Mouse (Mus musculus) CH12.LX (cell line): ENCODE measurements around the gene Syt11. TPM values are rescaled to one million over a fixed set of nuclear protein-coding genes. Genes with fewer than 3 reads are reported as not detected.

Experiments
- DNase-seq: peaks from one replicate; pipeline ENCODE4 v3.0.0-alpha.2; 2013; ENCODE audit errors: extremely low read depth
- H3K27ac ChIP-seq: 2 replicates; pipeline ENCODE4 v1.5.1; 2012; ENCODE audit warnings: low read depth, mild to moderate bottlenecking, control low read depth, moderate library complexity; ENCODE audit not compliant: insufficient read depth
- H3K27me3 ChIP-seq: replicated peaks from 2 replicates; pipeline ENCODE3; 2012; ENCODE audit warnings: inconsistent platforms
- H3K36me3 ChIP-seq, 2 experiments: replicated peaks in 1 of 2; 2 replicates each; pipeline versions ENCODE3 to v1.6.1; 2012; ENCODE audit warnings: inconsistent platforms in 1 of 2, low read length in 1 of 2, mild to moderate bottlenecking in 1 of 2, mixed read lengths in 1 of 2, moderate library complexity in 1 of 2; ENCODE audit not compliant: control insufficient read depth in 1 of 2, insufficient read depth in 1 of 2
- H3K4me1 ChIP-seq, 2 experiments: 2 replicates each; pipeline ENCODE4 v1.6.1; 2012; ENCODE audit warnings: inconsistent platforms in 1 of 2, moderate library complexity in 1 of 2; ENCODE audit not compliant: insufficient read depth in 2 of 2, control insufficient read depth in 1 of 2
- H3K4me2 ChIP-seq: 2 replicates; pipeline ENCODE4 v1.6.1; 2012; ENCODE audit warnings: low read depth, mild to moderate bottlenecking, control low read depth; ENCODE audit not compliant: poor library complexity, insufficient read depth, severe bottlenecking
- H3K4me3 ChIP-seq, 3 experiments: fragments of 150-350 bp in 1 of 3; sonication (generic) in 1 of 3; replicated peaks in 1 of 3; 2 replicates each; pipeline versions ENCODE3 to v1.5.1; 2011 to 2012; ENCODE audit warnings: low read depth in 2 of 3, low read length in 2 of 3, mild to moderate bottlenecking in 2 of 3, moderate library complexity in 2 of 3, control low read depth in 1 of 3, improper control_type of control experiment in 1 of 3, inconsistent platforms in 1 of 3, mixed read lengths in 1 of 3; ENCODE audit not compliant: poor library complexity in 1 of 3
- H3K79me2 ChIP-seq: replicated peaks from 2 replicates; pipeline ENCODE4 v1.6.1; 2012; ENCODE audit warnings: mild to moderate bottlenecking, moderate library complexity; ENCODE audit not compliant: control insufficient read depth, poor library complexity, insufficient read depth, severe bottlenecking; ENCODE audit errors: extremely low read depth
- H3K9ac ChIP-seq: 2 replicates; pipeline ENCODE4 v1.6.1; 2012; ENCODE audit warnings: low read depth, mild to moderate bottlenecking, control low read depth, moderate library complexity; ENCODE audit not compliant: insufficient read depth
- H3K9me3 ChIP-seq: replicated peaks from 2 replicates; pipeline ENCODE3; 2012; ENCODE audit warnings: low read length, inconsistent platforms, mixed read lengths
- BHLHE40 ChIP-seq: IDR thresholded peaks from 2 replicates; pipeline ENCODE4 v1.6.1; 2011; ENCODE audit warnings: mild to moderate bottlenecking, low read depth, low read length, improper control_type of control experiment
- CTCF ChIP-seq, 2 experiments: IDR thresholded peaks in 1 of 2; conservative IDR thresholded peaks in 1 of 2; 2 replicates each; pipeline ENCODE4 v1.5.1; 2011 to 2012; ENCODE audit warnings: low read depth in 2 of 2, low read length in 2 of 2, improper control_type of control experiment in 1 of 2, inconsistent platforms in 1 of 2, mild to moderate bottlenecking in 1 of 2, moderate library complexity in 1 of 2
- E2F4 ChIP-seq: IDR thresholded peaks from 2 replicates; pipeline ENCODE4 v1.6.1; 2011; ENCODE audit warnings: low read depth, low read length, improper control_type of control experiment; ENCODE audit not compliant: insufficient replicate concordance
- ELF1 ChIP-seq: IDR thresholded peaks from 2 replicates; pipeline ENCODE4 v1.6.1; 2014; ENCODE audit warnings: low read depth, mild to moderate bottlenecking, inconsistent platforms, low read length, improper control_type of control experiment
- EP300 ChIP-seq: IDR thresholded peaks from 2 replicates; pipeline ENCODE4 v1.6.1; 2011; ENCODE audit warnings: low read length, improper control_type of control experiment
- GABPA ChIP-seq: IDR thresholded peaks from 2 replicates; pipeline ENCODE4 v1.6.1; 2012; ENCODE audit warnings: low read depth, low read length, improper control_type of control experiment, inconsistent platforms; ENCODE audit not compliant: insufficient replicate concordance
- IRF4 ChIP-seq: IDR thresholded peaks from 2 replicates; pipeline ENCODE4 v1.6.1; 2014; ENCODE audit warnings: low read depth, mild to moderate bottlenecking, inconsistent platforms, low read length, improper control_type of control experiment
- JUN ChIP-seq: IDR thresholded peaks from 2 replicates; pipeline ENCODE4 v1.6.1; 2011; ENCODE audit warnings: low read depth, mild to moderate bottlenecking, low read length, improper control_type of control experiment, moderate library complexity; ENCODE audit not compliant: insufficient read depth
- JUND ChIP-seq: conservative IDR thresholded peaks from 2 replicates; pipeline ENCODE4 v1.6.1; 2011; ENCODE audit warnings: low read depth, low read length, improper control_type of control experiment
- KAT2A ChIP-seq: IDR thresholded peaks from 2 replicates; pipeline ENCODE4 v1.6.1; 2012; ENCODE audit warnings: low read length, improper control_type of control experiment, inconsistent platforms; ENCODE audit not compliant: insufficient replicate concordance
- MAZ ChIP-seq: IDR thresholded peaks from 2 replicates; pipeline ENCODE4 v1.6.1; 2012; ENCODE audit warnings: low read depth, mild to moderate bottlenecking, inconsistent platforms, low read length, improper control_type of control experiment, moderate library complexity
- MXI1 ChIP-seq: IDR thresholded peaks from 2 replicates; pipeline ENCODE4 v1.6.1; 2011; ENCODE audit warnings: mild to moderate bottlenecking, low read depth, low read length, improper control_type of control experiment
- MYC ChIP-seq: IDR thresholded peaks from 2 replicates; pipeline ENCODE4 v1.6.1; 2011; ENCODE audit warnings: low read depth, mild to moderate bottlenecking, improper control_type of control experiment, low read length
- NELFE ChIP-seq: IDR thresholded peaks from 2 replicates; pipeline ENCODE4 v1.6.1; 2011; ENCODE audit warnings: low read depth, low read length, improper control_type of control experiment
- NRF1 ChIP-seq: IDR thresholded peaks from 2 replicates; pipeline ENCODE4 v1.6.1; 2014; ENCODE audit warnings: low read depth, mild to moderate bottlenecking, inconsistent platforms, low read length, improper control_type of control experiment, moderate library complexity
- POLR2A ChIP-seq: IDR thresholded peaks from 2 replicates; pipeline ENCODE4 v1.6.1; 2011; ENCODE audit warnings: low read depth, mild to moderate bottlenecking, improper control_type of control experiment, low read length
- RAD21 ChIP-seq: IDR thresholded peaks from 2 replicates; pipeline ENCODE4 v1.6.1; 2011; ENCODE audit warnings: low read depth, mild to moderate bottlenecking, low read length, improper control_type of control experiment, moderate library complexity
- SIN3A ChIP-seq: IDR thresholded peaks from 2 replicates; pipeline ENCODE4 v1.6.1; 2012; ENCODE audit warnings: low read length, improper control_type of control experiment, inconsistent platforms
- SMC3 ChIP-seq: IDR thresholded peaks from 2 replicates; pipeline ENCODE4 v1.6.1; 2011; ENCODE audit warnings: low read depth, low read length, improper control_type of control experiment
- TCF12 ChIP-seq: IDR thresholded peaks from 2 replicates; pipeline ENCODE4 v1.6.1; 2014; ENCODE audit warnings: low read depth, mild to moderate bottlenecking, inconsistent platforms, low read length, improper control_type of control experiment
- USF1 ChIP-seq: IDR thresholded peaks from 2 replicates; pipeline ENCODE4 v1.6.1; 2014; ENCODE audit warnings: low read depth, mild to moderate bottlenecking, inconsistent platforms, low read length, improper control_type of control experiment
- dilution Hi-C: fragments of 300-500 bp; cut with MboI; formaldehyde crosslinking; loops from 2 replicates; pipeline ENCODE4 v1.14.3; 2020; ENCODE audit warnings: low sequenced_read_pairs; ENCODE audit not compliant: extremely low pct_unique_long_range_greater_than_20kb, extremely low pct_ligation_motif_present
- in situ Hi-C: fragments of 300-500 bp; cut with MboI; formaldehyde crosslinking; loops from 3 replicates; pipeline ENCODE4 v1.14.3; 2019; ENCODE audit warnings: low sequenced_read_pairs, low pct_ligation_motif_present, low pct_unique_long_range_greater_than_20kb, mixed read lengths
- polyA plus RNA-seq: library from polyadenylated mRNA; unstranded; fragments of >175 nt; gene quantifications from 2 replicates; pipeline ENCODE4 v1.2.1, GENCODE M21; 2012; ENCODE audit warnings: low read depth; ENCODE audit not compliant: insufficient read length
- total RNA-seq, 2 experiments: library from RNA; depleted of rRNA; stranded (reverse); fragments of 300-350 nt in 1 of 2; fragments of >200 nt in 1 of 2; gene quantifications; 2 replicates each; pipeline ENCODE4 v1.2.3; 2012 to 2014

The Syt11 gene
- total and polyA plus RNA-seq, 3 experiments = 3.8 to 8.8 (median 5.7) TPM

GRCm38 (mm10) chr3:88754283-88754682 lies 20.7 kb downstream of the Syt11 start:
- no peaks in the 10 kb centered on the region for H3K27me3 ChIP-seq
- peak overlapping the region; percentile 51 for H3K4me2 ChIP-seq
- H3K4me1 ChIP-seq = peaks cover 11 to 22% of the 10 kb centered on the region in 2 experiments
- dilution Hi-C loops (no loop called here), in situ Hi-C loops (loop anchor here (5.0 to 10.0 kb wide), 3 partner anchors 37 to 199 kb away; partner anchors contain the start of genes Khdc4, Lamtor2, Rit1 and Ubqln4)
- no peaks in the 10 kb centered on the region for H3K9me3 ChIP-seq
- H3K36me3 ChIP-seq = peaks cover 1 to 42% of the 10 kb centered on the region in 2 experiments
- H3K9ac ChIP-seq = no peak overlapping the region
- H3K79me2 ChIP-seq = no peaks in the 10 kb centered on the region
- H3K27ac ChIP-seq = no peak overlapping the region
- TF ChIP-seq RAD21 = peak; percentile 79
- 0 out of 2 replicates have a peak, but pooled peaks have one; percentile 11 for TF ChIP-seq TCF12
- TF ChIP-seq MAZ = 0 out of 2 replicates have a peak, but pooled peaks have one; percentile 45
- peak; percentile 59 for TF ChIP-seq USF1
- TF ChIP-seq KAT2A = no peak
- peak; percentile 88; the same call in 1 of the 2 replicates for TF ChIP-seq MYC
- TF ChIP-seq POLR2A = 0 out of 2 replicates have a peak, but pooled peaks have one; percentile 24
- peak; percentile 73 for TF ChIP-seq SMC3
- no peak for TF ChIP-seq MXI1
- no peak for TF ChIP-seq GABPA
- peak; percentile 60; the same call in 1 of the 2 replicates for TF ChIP-seq SIN3A
- TF ChIP-seq JUN = no peak
- 0 out of 2 replicates have a peak, but pooled peaks have one; percentile 9 for TF ChIP-seq NRF1
- TF ChIP-seq CTCF (conservative IDR thresholded peaks at IDR 0.05 in 1 of 2, IDR thresholded peaks at IDR 0.05 in 1 of 2; ENCODE audit: low read depth in 2 of 2, low read length in 2 of 2) = peak in 1 of 2 experiments; percentile 81; a peak in 2 of 4 replicates
- no peak for TF ChIP-seq EP300
- TF ChIP-seq IRF4 = peak; percentile 21; the same call in 1 of the 2 replicates
- DNase-seq = peak; percentile 66
- H3K4me3 ChIP-seq = peak overlapping the region in 1 of 3 experiments; percentile 18

GRCm38 (mm10) chr3:88746871-88747231 lies 28.1 kb downstream of the Syt11 start:
- dilution Hi-C loops = no loop called here
- Histone ChIP-seq H3K9ac (no peak overlapping the region), H3K4me2 (no peak overlapping the region), H3K36me3 (peaks cover 3 to 31% of the 10 kb centered on the region in 2 experiments), H3K27ac (no peak overlapping the region), H3K9me3 (no peaks in the 10 kb centered on the region)
- in situ Hi-C loops = loop anchor here (25.0 kb wide), 1 partner anchor 135 kb away; the partner anchor contains the start of gene Arhgef2
- TF ChIP-seq SIN3A = no peak
- TF ChIP-seq MAZ = no peak
- TF ChIP-seq JUND = no peak
- no peak for TF ChIP-seq ELF1
- no peak for TF ChIP-seq E2F4
- no peak for TF ChIP-seq NELFE
- TF ChIP-seq USF1 = no peak
- TF ChIP-seq BHLHE40 = no peak
- TF ChIP-seq, all 38 proteins: peak for 0
- Histone ChIP-seq H3K4me1 (peaks cover 12 to 47% of the 10 kb centered on the region in 2 experiments), H3K79me2 (no peaks in the 10 kb centered on the region), H3K4me3 (no peak overlapping the region), H3K27me3 (no peaks in the 10 kb centered on the region)
- no peak for DNase-seq
